Mouse (Mus musculus) CH12.LX (cell line): ENCODE results near the gene Zbtb9. TPM values are rescaled to one million over a fixed set of nuclear protein-coding genes. Genes with fewer than 3 reads are reported as not detected.

ENCODE experiments used
- DNase-seq: peaks from one replicate; pipeline ENCODE4 v3.0.0-alpha.2; 2013; ENCODE audit errors: extremely low read depth
- H3K27ac ChIP-seq: 2 replicates; pipeline ENCODE4 v1.5.1; 2012; ENCODE audit warnings: low read depth, mild to moderate bottlenecking, control low read depth, moderate library complexity; ENCODE audit not compliant: insufficient read depth
- H3K27me3 ChIP-seq: replicated peaks from 2 replicates; pipeline ENCODE3; 2012; ENCODE audit warnings: inconsistent platforms
- H3K36me3 ChIP-seq, 2 experiments: replicated peaks in 1 of 2; 2 replicates each; pipeline versions ENCODE3 to v1.6.1; 2012; ENCODE audit warnings: inconsistent platforms in 1 of 2, low read length in 1 of 2, mild to moderate bottlenecking in 1 of 2, mixed read lengths in 1 of 2, moderate library complexity in 1 of 2; ENCODE audit not compliant: control insufficient read depth in 1 of 2, insufficient read depth in 1 of 2
- H3K4me1 ChIP-seq, 2 experiments: 2 replicates each; pipeline ENCODE4 v1.6.1; 2012; ENCODE audit warnings: inconsistent platforms in 1 of 2, moderate library complexity in 1 of 2; ENCODE audit not compliant: insufficient read depth in 2 of 2, control insufficient read depth in 1 of 2
- H3K4me2 ChIP-seq: 2 replicates; pipeline ENCODE4 v1.6.1; 2012; ENCODE audit warnings: low read depth, mild to moderate bottlenecking, control low read depth; ENCODE audit not compliant: poor library complexity, insufficient read depth, severe bottlenecking
- H3K4me3 ChIP-seq, 3 experiments: fragments of 150-350 bp in 1 of 3; sonication (generic) in 1 of 3; replicated peaks in 1 of 3; 2 replicates each; pipeline versions ENCODE3 to v1.5.1; 2011 to 2012; ENCODE audit warnings: low read depth in 2 of 3, low read length in 2 of 3, mild to moderate bottlenecking in 2 of 3, moderate library complexity in 2 of 3, control low read depth in 1 of 3, improper control_type of control experiment in 1 of 3, inconsistent platforms in 1 of 3, mixed read lengths in 1 of 3; ENCODE audit not compliant: poor library complexity in 1 of 3
- H3K79me2 ChIP-seq: replicated peaks from 2 replicates; pipeline ENCODE4 v1.6.1; 2012; ENCODE audit warnings: mild to moderate bottlenecking, moderate library complexity; ENCODE audit not compliant: control insufficient read depth, poor library complexity, insufficient read depth, severe bottlenecking; ENCODE audit errors: extremely low read depth
- H3K9ac ChIP-seq: 2 replicates; pipeline ENCODE4 v1.6.1; 2012; ENCODE audit warnings: low read depth, mild to moderate bottlenecking, control low read depth, moderate library complexity; ENCODE audit not compliant: insufficient read depth
- H3K9me3 ChIP-seq: replicated peaks from 2 replicates; pipeline ENCODE3; 2012; ENCODE audit warnings: low read length, inconsistent platforms, mixed read lengths
- CHD1 ChIP-seq: IDR thresholded peaks from 2 replicates; pipeline ENCODE4 v1.6.1; 2012; ENCODE audit warnings: low read depth, low read length, improper control_type of control experiment, inconsistent platforms
- CHD2 ChIP-seq: IDR thresholded peaks from 2 replicates; pipeline ENCODE4 v1.6.1; 2011; ENCODE audit warnings: low read length, improper control_type of control experiment
- ELF1 ChIP-seq: IDR thresholded peaks from 2 replicates; pipeline ENCODE4 v1.6.1; 2014; ENCODE audit warnings: low read depth, mild to moderate bottlenecking, inconsistent platforms, low read length, improper control_type of control experiment
- EP300 ChIP-seq: IDR thresholded peaks from 2 replicates; pipeline ENCODE4 v1.6.1; 2011; ENCODE audit warnings: low read length, improper control_type of control experiment
- ETS1 ChIP-seq: conservative IDR thresholded peaks from 2 replicates; pipeline ENCODE4 v1.6.1; 2012; ENCODE audit warnings: low read depth, mild to moderate bottlenecking, inconsistent platforms, low read length, improper control_type of control experiment, moderate library complexity
- HCFC1 ChIP-seq: IDR thresholded peaks from 2 replicates; pipeline ENCODE4 v1.6.1; 2012; ENCODE audit warnings: low read depth, mild to moderate bottlenecking, inconsistent platforms, low read length, improper control_type of control experiment
- IRF4 ChIP-seq: IDR thresholded peaks from 2 replicates; pipeline ENCODE4 v1.6.1; 2014; ENCODE audit warnings: low read depth, mild to moderate bottlenecking, inconsistent platforms, low read length, improper control_type of control experiment
- JUND ChIP-seq: conservative IDR thresholded peaks from 2 replicates; pipeline ENCODE4 v1.6.1; 2011; ENCODE audit warnings: low read depth, low read length, improper control_type of control experiment
- MAX ChIP-seq: IDR thresholded peaks from 2 replicates; pipeline ENCODE4 v1.6.1; 2011; ENCODE audit warnings: low read length, improper control_type of control experiment
- MAZ ChIP-seq: IDR thresholded peaks from 2 replicates; pipeline ENCODE4 v1.6.1; 2012; ENCODE audit warnings: low read depth, mild to moderate bottlenecking, inconsistent platforms, low read length, improper control_type of control experiment, moderate library complexity
- MEF2A ChIP-seq: IDR thresholded peaks from 2 replicates; pipeline ENCODE4 v1.6.1; 2014; ENCODE audit warnings: low read depth, mild to moderate bottlenecking, inconsistent platforms, low read length, improper control_type of control experiment, borderline replicate concordance
- MYC ChIP-seq: IDR thresholded peaks from 2 replicates; pipeline ENCODE4 v1.6.1; 2011; ENCODE audit warnings: low read depth, mild to moderate bottlenecking, improper control_type of control experiment, low read length
- NRF1 ChIP-seq: IDR thresholded peaks from 2 replicates; pipeline ENCODE4 v1.6.1; 2014; ENCODE audit warnings: low read depth, mild to moderate bottlenecking, inconsistent platforms, low read length, improper control_type of control experiment, moderate library complexity
- POLR2A ChIP-seq: IDR thresholded peaks from 2 replicates; pipeline ENCODE4 v1.6.1; 2011; ENCODE audit warnings: low read depth, mild to moderate bottlenecking, improper control_type of control experiment, low read length
- RAD21 ChIP-seq: IDR thresholded peaks from 2 replicates; pipeline ENCODE4 v1.6.1; 2011; ENCODE audit warnings: low read depth, mild to moderate bottlenecking, low read length, improper control_type of control experiment, moderate library complexity
- SIN3A ChIP-seq: IDR thresholded peaks from 2 replicates; pipeline ENCODE4 v1.6.1; 2012; ENCODE audit warnings: low read length, improper control_type of control experiment, inconsistent platforms
- TBP ChIP-seq: conservative IDR thresholded peaks from 2 replicates; pipeline ENCODE4 v1.6.1; 2011; ENCODE audit warnings: low read depth, low read length, improper control_type of control experiment
- TCF12 ChIP-seq: IDR thresholded peaks from 2 replicates; pipeline ENCODE4 v1.6.1; 2014; ENCODE audit warnings: low read depth, mild to moderate bottlenecking, inconsistent platforms, low read length, improper control_type of control experiment
- UBTF ChIP-seq: IDR thresholded peaks from 2 replicates; pipeline ENCODE4 v1.6.1; 2012; ENCODE audit warnings: low read depth, mild to moderate bottlenecking, inconsistent platforms, low read length, improper control_type of control experiment, moderate library complexity
- USF1 ChIP-seq: IDR thresholded peaks from 2 replicates; pipeline ENCODE4 v1.6.1; 2014; ENCODE audit warnings: low read depth, mild to moderate bottlenecking, inconsistent platforms, low read length, improper control_type of control experiment
- ZC3H11A ChIP-seq: IDR thresholded peaks from 2 replicates; pipeline ENCODE4 v1.6.1; 2012; ENCODE audit warnings: low read depth, mild to moderate bottlenecking, inconsistent platforms, low read length, improper control_type of control experiment
- ZKSCAN1 ChIP-seq: IDR thresholded peaks from 2 replicates; pipeline ENCODE4 v1.6.1; 2012; ENCODE audit warnings: low read depth, inconsistent platforms, low read length, improper control_type of control experiment, borderline replicate concordance
- ZNF384 ChIP-seq: IDR thresholded peaks from 2 replicates; pipeline ENCODE4 v1.6.1; 2012; ENCODE audit warnings: low read depth, low read length, improper control_type of control experiment, inconsistent platforms
- dilution Hi-C: fragments of 300-500 bp; cut with MboI; formaldehyde crosslinking; loops from 2 replicates; pipeline ENCODE4 v1.14.3; 2020; ENCODE audit warnings: low sequenced_read_pairs; ENCODE audit not compliant: extremely low pct_unique_long_range_greater_than_20kb, extremely low pct_ligation_motif_present
- in situ Hi-C: fragments of 300-500 bp; cut with MboI; formaldehyde crosslinking; loops from 3 replicates; pipeline ENCODE4 v1.14.3; 2019; ENCODE audit warnings: low sequenced_read_pairs, low pct_ligation_motif_present, low pct_unique_long_range_greater_than_20kb, mixed read lengths
- polyA plus RNA-seq: library from polyadenylated mRNA; unstranded; fragments of >175 nt; gene quantifications from 2 replicates; pipeline ENCODE4 v1.2.1, GENCODE M21; 2012; ENCODE audit warnings: low read depth; ENCODE audit not compliant: insufficient read length
- total RNA-seq, 2 experiments: library from RNA; depleted of rRNA; stranded (reverse); fragments of 300-350 nt in 1 of 2; fragments of >200 nt in 1 of 2; gene quantifications; 2 replicates each; pipeline ENCODE4 v1.2.3; 2012 to 2014

Zbtb9 gene
- total and polyA plus RNA-seq, 3 experiments: 2.0 to 14.3 (median 8.1) TPM

GRCm38 (mm10) chr17:26998283-26998682 lies 25.3 kb downstream of the Zbtb9 start:
- Histone ChIP-seq H3K4me1 (no peaks in the 10 kb centered on the region), H3K4me3 (no peak overlapping the region), H3K4me2 (no peak overlapping the region), H3K27me3 (no peaks in the 10 kb centered on the region), H3K9ac (no peak overlapping the region), H3K9me3 (no peaks in the 10 kb centered on the region), H3K36me3 (no peaks in the 10 kb centered on the region), H3K27ac (no peak overlapping the region), H3K79me2 (no peaks in the 10 kb centered on the region)
- dilution Hi-C loops: no loop called here
- TF ChIP-seq EP300: no peak
- TF ChIP-seq RAD21: no peak
- no peak for TF ChIP-seq USF1
- TF ChIP-seq NRF1: no peak
- no peak for TF ChIP-seq ZNF384
- no peak for TF ChIP-seq MYC
- no peak for TF ChIP-seq ETS1
- TF ChIP-seq HCFC1: no peak
- TF ChIP-seq POLR2A: no peak
- TF ChIP-seq IRF4: no peak
- no peak for TF ChIP-seq CHD2
- DNase-seq: no peak
- in situ Hi-C loops: no loop called here

GRCm38 (mm10) chr17:26999996-27000395 lies 27.0 kb downstream of the Zbtb9 start:
- no peak overlapping the region for H3K4me3 ChIP-seq
- no peaks in the 10 kb centered on the region for H3K27me3 ChIP-seq
- in situ Hi-C loops (no loop called here), dilution Hi-C loops (no loop called here)
- no peak overlapping the region for H3K27ac ChIP-seq
- peaks cover 2% of the 10 kb centered on the region for H3K9me3 ChIP-seq
- H3K4me2 ChIP-seq: no peak overlapping the region
- no peak for TF ChIP-seq TCF12
- no peak for TF ChIP-seq ZC3H11A
- TF ChIP-seq MEF2A: no peak
- TF ChIP-seq RAD21: no peak
- no peak for TF ChIP-seq TBP
- no peak for TF ChIP-seq CHD1
- TF ChIP-seq ZKSCAN1: no peak
- TF ChIP-seq JUND: no peak
- TF ChIP-seq UBTF: no peak
- no peak for TF ChIP-seq ELF1
- no peak for TF ChIP-seq MAZ
- no peak for TF ChIP-seq SIN3A
- no peak for TF ChIP-seq ETS1
- no peak for TF ChIP-seq MAX
- H3K79me2 ChIP-seq: no peaks in the 10 kb centered on the region
- DNase-seq: no peak
- H3K9ac ChIP-seq: no peak overlapping the region
- H3K36me3 ChIP-seq: no peaks in the 10 kb centered on the region
- H3K4me1 ChIP-seq: no peaks in the 10 kb centered on the region
